Mouse (Mus musculus) layer of hippocampus, adult 6 months (tissue): ENCODE results near the gene Ldlr. TPM values are rescaled to one million over a fixed set of nuclear protein-coding genes. Genes with fewer than 3 reads are reported as not detected.

Experiments used
- long read RNA-seq, 2 experiments: library from polyadenylated mRNA; unstranded; transcript quantifications; one replicate each; pipeline ENCODE4 v2.0.0; 2019 to 2020
- polyA plus RNA-seq: library from polyadenylated mRNA; unstranded; fragments of <200 nt; fragmentation: Nextera tagmentation; gene quantifications from 2 replicates; pipeline ENCODE4 v1.2.3, GENCODE M21; 2021

Ldlr gene
- 3.0 and 4.8 TPM in 2 replicates for polyA plus RNA-seq
- long read RNA-seq, experiment 1, full-length matches to known transcripts: 2 of 6 reads
- long read RNA-seq, experiment 1, partial matches to known transcripts: 3 of 6 reads
- long read RNA-seq, experiment 1, other reads (novel, unspliced or antisense): 1 of 6 reads
- long read RNA-seq, experiment 2, full-length matches to known transcripts: 58 of 76 reads
- long read RNA-seq, experiment 2, partial matches to known transcripts: 10 of 76 reads
- long read RNA-seq, experiment 2, other reads (novel, unspliced or antisense): 8 of 76 reads

DNA sequence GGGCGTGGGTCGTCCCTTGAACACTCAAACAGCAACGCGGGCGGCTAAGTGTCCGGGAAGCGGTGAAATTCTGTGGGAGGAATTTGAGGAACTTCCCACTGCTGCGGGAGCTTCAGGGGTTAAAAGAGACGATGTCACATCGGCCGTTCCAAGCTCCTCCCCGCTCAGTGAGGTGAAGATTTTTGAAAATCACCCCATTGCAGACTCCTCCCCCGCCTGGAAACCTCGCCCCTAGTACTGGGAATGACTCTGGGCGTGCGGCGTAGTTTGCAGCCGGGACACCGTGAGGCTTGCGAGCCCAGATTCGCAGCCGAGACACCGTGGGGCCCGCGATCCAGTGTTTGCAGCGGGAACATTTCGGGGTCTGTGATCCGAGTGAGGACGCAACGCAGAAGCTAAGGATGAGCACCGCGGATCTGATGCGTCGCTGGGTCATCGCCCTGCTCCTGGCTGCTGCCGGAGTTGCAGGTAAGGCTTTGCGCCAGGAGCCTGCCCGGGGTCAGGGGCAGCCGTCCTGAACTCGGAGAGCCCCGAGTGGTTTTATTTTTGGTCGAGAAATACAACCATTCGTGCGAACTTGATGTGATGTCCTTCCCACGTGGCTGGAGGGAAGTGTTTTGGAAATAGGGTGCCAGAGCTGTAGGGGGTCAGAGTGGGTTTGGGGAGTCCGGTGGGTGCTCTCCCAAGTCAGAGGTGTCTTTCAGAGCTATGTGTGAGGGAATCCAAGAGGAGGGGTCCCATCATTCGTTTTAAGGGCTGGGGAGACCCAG lies at the start of gene Ldlr:
Gene Ldlr (plus strand): TSS at position 107 of the 770 bp plus-strand sequence.

DNA sequence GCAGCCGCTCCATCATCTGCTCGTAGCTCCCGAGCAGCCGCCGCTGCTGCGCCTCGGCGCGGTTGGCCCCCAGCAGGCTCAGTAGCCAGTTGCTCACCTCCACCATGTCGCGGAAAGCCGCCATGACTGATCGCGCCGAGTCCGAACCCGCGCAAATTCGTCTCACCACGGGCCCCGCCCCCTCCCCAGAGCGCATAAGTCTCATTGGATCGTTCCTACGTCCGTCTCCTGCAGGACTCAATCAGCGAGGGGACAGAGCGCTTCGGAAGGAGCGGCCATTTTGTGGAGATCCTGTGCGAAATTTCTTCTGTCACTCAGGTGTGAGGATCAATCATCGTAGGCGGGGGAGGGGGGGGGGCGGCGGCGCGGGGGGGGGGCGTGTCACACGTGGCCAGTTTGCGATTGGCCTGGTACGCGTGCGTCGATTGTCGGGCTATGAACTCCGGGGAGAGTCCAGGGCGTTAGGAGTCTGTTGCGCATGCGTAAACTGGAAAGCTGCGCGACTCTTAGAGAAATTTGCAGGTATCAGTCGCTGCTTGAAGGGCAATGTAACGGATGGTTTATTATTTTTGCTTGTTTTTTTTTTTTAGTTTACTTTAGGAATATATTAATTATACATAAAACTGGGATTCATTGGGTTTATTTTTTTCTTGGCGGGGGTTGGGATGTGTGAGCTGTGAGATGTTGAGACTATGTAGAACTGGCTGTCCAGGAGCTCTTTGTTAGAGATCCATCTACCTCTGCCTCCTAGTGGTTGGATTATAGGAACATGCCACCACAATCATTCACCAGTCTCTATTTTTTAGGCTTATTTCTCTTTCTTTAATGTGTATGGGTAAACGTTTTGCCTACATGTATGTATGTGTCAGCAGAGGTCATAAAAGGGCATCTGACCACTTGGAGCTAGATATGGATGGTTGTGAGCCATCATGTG lies 37.1 kb downstream of the Ldlr start, which contains the start of gene Spc24:
Gene Spc24 (minus strand): TSS at position 149 of the 934 bp plus-strand sequence.

DNA sequence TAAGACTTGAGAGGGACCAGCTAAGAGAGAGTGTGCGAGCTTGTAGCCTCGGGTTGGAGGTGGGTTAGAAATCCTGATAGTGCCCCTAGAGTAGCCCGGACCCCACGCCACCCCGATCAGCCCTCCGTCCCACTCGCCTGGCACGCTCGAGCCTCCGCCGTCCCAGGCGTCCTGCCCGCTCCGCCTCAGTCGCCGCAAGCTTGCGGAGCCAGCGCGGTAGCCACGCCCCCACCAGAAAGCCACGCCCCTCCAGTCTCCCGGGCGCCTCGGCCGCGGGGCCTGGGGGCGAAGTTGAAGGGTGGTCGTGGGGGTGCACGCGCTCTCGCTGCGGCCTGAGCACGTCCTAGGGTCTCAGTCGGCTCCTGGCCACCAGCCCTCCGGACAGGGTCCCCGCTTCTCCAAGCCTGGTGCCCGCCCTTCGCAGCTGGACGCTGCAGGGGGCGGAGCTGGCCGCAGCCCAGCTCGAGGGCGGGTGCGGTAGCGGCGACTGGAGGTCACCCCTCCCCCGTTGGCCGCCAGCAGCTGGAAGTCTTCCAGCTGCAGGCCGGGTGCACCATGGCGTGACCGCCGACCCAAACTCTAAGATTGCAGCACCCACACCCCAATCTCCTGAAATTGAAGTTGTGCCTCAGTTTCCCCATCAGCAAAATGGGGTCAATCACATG lies 75.2 kb downstream of the Ldlr start, which contains the start of gene Kank2:
Gene Kank2 (minus strand): TSS at position 400 of the 665 bp plus-strand sequence.

Other genes with a start within 250 kb of the Ldlr start
- 32.1 and 34.7 TPM in 2 replicates for gene Tmed1, start 213.2 kb upstream of the Ldlr start, polyA plus RNA-seq
- 0.28 and 0.41 TPM in 2 replicates for gene AB124611, start 197.3 kb upstream of the Ldlr start, polyA plus RNA-seq
- 6.5 and 7.8 TPM in 2 replicates for gene Carm1, start 176.6 kb upstream of the Ldlr start, polyA plus RNA-seq
- gene Timm29, start 130.8 kb upstream of the Ldlr start, polyA plus RNA-seq: 39.3 and 42.6 TPM in 2 replicates
- 15.1 and 15.9 TPM in 2 replicates for gene Yipf2, start 130.7 kb upstream of the Ldlr start, polyA plus RNA-seq
- gene Smarca4, start 107.3 kb upstream of the Ldlr start, polyA plus RNA-seq: 28.6 and 29.2 TPM in 2 replicates
- gene Spc24, start 36.8 kb downstream of the Ldlr start, polyA plus RNA-seq: 2.6 and 3.9 TPM in 2 replicates
- gene Kank2, start 75.3 kb downstream of the Ldlr start, polyA plus RNA-seq: 2.1 and 2.6 TPM in 2 replicates
- gene Angptl8, start 112.0 kb downstream of the Ldlr start, polyA plus RNA-seq: not detected in 2 replicates
- 3.6 and 4.1 TPM in 2 replicates for gene Dock6, start 129.2 kb downstream of the Ldlr start, polyA plus RNA-seq
- gene Rab3d, start 194.7 kb downstream of the Ldlr start, polyA plus RNA-seq: 6.9 and 8.5 TPM in 2 replicates
- gene Ccdc159, start 204.0 kb downstream of the Ldlr start, polyA plus RNA-seq: 6.5 and 6.9 TPM in 2 replicates
- gene Tmem205, start 204.1 kb downstream of the Ldlr start, polyA plus RNA-seq: 106 and 126 TPM in 2 replicates
- 169 and 201 TPM in 2 replicates for gene Plppr2, start 213.6 kb downstream of the Ldlr start, polyA plus RNA-seq
- 11.2 and 11.3 TPM in 2 replicates for gene Swsap1, start 232.3 kb downstream of the Ldlr start, polyA plus RNA-seq
- 11.1 and 11.4 TPM in 2 replicates for gene Epor, start 240.0 kb downstream of the Ldlr start, polyA plus RNA-seq